Mouse (Mus musculus): Measurements from ENCODE around the gene Hist2h2be.
"Not testable (repeated sequence)": the region's sequence is repeated elsewhere in the genome, so short reads cannot be mapped to it uniquely, and the experiment has no call there.

- not testable (repeated sequence) for TF ChIP-seq EP300, CTCF (IDR thresholded peaks at IDR 0.05; ENCODE audit: low read depth)
These were observed 671 bp upstream of the Hist2h2be start for GRCm38 (mm10) chr3:96220131-96220764.
